Mouse (Mus musculus) testis, adult 2 months (tissue): ENCODE measurements around the gene Ssxb5. TPM values are rescaled to one million over a fixed set of nuclear protein-coding genes. Genes with fewer than 3 reads are reported as not detected.
"Not testable (repeated sequence)": the region's sequence is repeated elsewhere in the genome, so short reads cannot be mapped to it uniquely, and the experiment has no call there.

Experiments used
- H3K27ac ChIP-seq: fragments of 200-500 bp; 2 replicates; pipeline ENCODE4 v1.5.1; 2012; ENCODE audit warnings: low read depth, low read length; ENCODE audit not compliant: control insufficient read depth, insufficient read depth
- H3K27me3 ChIP-seq: fragments of 200-500 bp; 2 replicates; pipeline ENCODE4 v1.6.1; 2012; ENCODE audit warnings: mild to moderate bottlenecking, low read length, moderate library complexity; ENCODE audit not compliant: control insufficient read depth, insufficient read depth
- H3K36me3 ChIP-seq: fragments of 200-500 bp; 2 replicates; pipeline ENCODE4 v1.6.1; 2012; ENCODE audit warnings: mild to moderate bottlenecking, low read length; ENCODE audit not compliant: control insufficient read depth, insufficient read depth
- H3K4me1 ChIP-seq: fragments of 200-500 bp; 2 replicates; pipeline ENCODE4 v1.6.1; 2012; ENCODE audit warnings: low read length; ENCODE audit not compliant: control insufficient read depth, insufficient read depth
- H3K4me3 ChIP-seq: fragments of 200-500 bp; 2 replicates; pipeline ENCODE4 v1.5.1; 2012; ENCODE audit warnings: low read depth, mild to moderate bottlenecking, low read length, moderate library complexity, mixed read lengths; ENCODE audit not compliant: control insufficient read depth
- CTCF ChIP-seq: fragments of 200-500 bp; IDR thresholded peaks from 2 replicates; pipeline ENCODE4 v1.5.1; 2012; ENCODE audit warnings: low read depth, mild to moderate bottlenecking, inconsistent platforms, low read length, moderate library complexity; ENCODE audit not compliant: control insufficient read depth, insufficient read depth, insufficient replicate concordance
- POLR2A ChIP-seq: fragments of 200-500 bp; IDR thresholded peaks from 2 replicates; pipeline ENCODE4 v1.6.1; 2012; ENCODE audit warnings: low read depth, mild to moderate bottlenecking, inconsistent platforms, low read length, moderate library complexity; ENCODE audit not compliant: control insufficient read depth
- polyA plus RNA-seq: library from polyadenylated mRNA; depleted of rRNA; stranded (reverse); fragments of >200 nt; gene quantifications from 2 replicates; pipeline ENCODE4 v1.2.3, GENCODE M21; 2012; rRNA removed

Ssxb5 gene
- 0.70 and 1.5 TPM in 2 replicates for polyA plus RNA-seq

- not testable (repeated sequence) for H3K36me3 ChIP-seq, H3K27ac ChIP-seq, H3K4me1 ChIP-seq, H3K27me3 ChIP-seq, H3K4me3 ChIP-seq
Measured at GRCm38 (mm10) chrX:8803391-8803790, at the start of gene Ssxb5. TSS of gene Ssxb5 (plus strand) at chrX:8803691.

- TF ChIP-seq POLR2A (no peak), CTCF (no peak; the same call in 1 of the 2 replicates)
- H3K27me3 ChIP-seq: no peaks in the 10 kb centered on the region
- no peak overlapping the region for H3K27ac ChIP-seq
- H3K4me3 ChIP-seq: no peak overlapping the region
- no peaks in the 10 kb centered on the region for H3K4me1 ChIP-seq
- H3K36me3 ChIP-seq: no peaks in the 10 kb centered on the region
Measured at GRCm38 (mm10) chrX:8832043-8832442, 28.6 kb downstream of the Ssxb5 start.

DNA sequence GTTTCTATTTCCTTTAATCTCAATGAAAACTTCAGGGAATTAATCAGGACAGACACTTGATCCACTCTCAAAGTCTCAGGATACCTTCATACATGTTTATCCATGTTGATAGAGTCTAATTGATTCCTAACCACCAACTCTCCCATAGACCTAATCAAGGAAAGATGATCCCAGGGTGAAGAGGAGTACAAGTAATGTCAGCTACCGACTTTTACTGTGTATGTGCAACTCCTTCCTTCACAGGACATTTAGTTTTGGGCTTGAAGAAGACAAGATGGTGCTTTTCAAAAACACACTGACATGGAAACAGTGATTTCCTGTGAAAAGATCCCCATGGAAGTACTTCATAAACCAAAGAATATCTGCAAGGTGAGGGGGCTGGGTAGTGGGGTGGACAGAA, 40.2 kb downstream of the Ssxb5 start, which contains the start of gene Gm6592:
TSS of gene Gm6592 (plus strand) at position 301 of the 400 bp plus-strand sequence.
- TF ChIP-seq CTCF (no peak), POLR2A (no peak)
- Histone ChIP-seq H3K4me1 (no peaks in the 10 kb centered on the region), H3K36me3 (no peaks in the 10 kb centered on the region), H3K27ac (no peak within 1 kb of the TSS), H3K4me3 (no peak within 1 kb of the TSS), H3K27me3 (no peaks in the 10 kb centered on the region)

GRCm38 (mm10) chrX:8852486-8852885, 49.0 kb downstream of the Ssxb5 start:
- Histone ChIP-seq H3K4me1 (no peaks in the 10 kb centered on the region), H3K27me3 (no peaks in the 10 kb centered on the region), H3K27ac (no peak overlapping the region), H3K4me3 (no peak overlapping the region), H3K36me3 (no peaks in the 10 kb centered on the region)
- TF ChIP-seq POLR2A (no peak), CTCF (no peak)

Other genes with a start within 250 kb of the Ssxb5 start
- 0.99 and 1.2 TPM in 2 replicates for gene Ssxb3, start 211.9 kb upstream of the Ssxb5 start, polyA plus RNA-seq
- gene Ssxb8, start 112.8 kb upstream of the Ssxb5 start, polyA plus RNA-seq: 0.47 and 0.75 TPM in 2 replicates
- gene Ssx9, start 55.3 kb upstream of the Ssxb5 start, polyA plus RNA-seq: 0.27 TPM in 1 of 2 replicates, not detected in the other
- not detected in 2 replicates for gene Gm6592, start 40.3 kb downstream of the Ssxb5 start, polyA plus RNA-seq
- 0.46 TPM in 1 of 2 replicates, not detected in the other for gene Gm5751, start 70.6 kb downstream of the Ssxb5 start, polyA plus RNA-seq
- gene B630019K06Rik, start 88.7 kb downstream of the Ssxb5 start, polyA plus RNA-seq: 0.88 and 0.91 TPM in 2 replicates
- gene Fthl17b, start 159.3 kb downstream of the Ssxb5 start, polyA plus RNA-seq: 2.6 TPM in 1 of 2 replicates, not detected in the other
- 3.1 and 5.4 TPM in 2 replicates for gene Fthl17c, start 172.9 kb downstream of the Ssxb5 start, polyA plus RNA-seq
- 2.0 and 3.0 TPM in 2 replicates for gene Fthl17d, start 183.1 kb downstream of the Ssxb5 start, polyA plus RNA-seq
- 0.19 TPM in 2 replicates for gene Fthl17e, start 229.8 kb downstream of the Ssxb5 start, polyA plus RNA-seq